Mouse (Mus musculus): ENCODE results near the gene Olfr135.

DNA sequence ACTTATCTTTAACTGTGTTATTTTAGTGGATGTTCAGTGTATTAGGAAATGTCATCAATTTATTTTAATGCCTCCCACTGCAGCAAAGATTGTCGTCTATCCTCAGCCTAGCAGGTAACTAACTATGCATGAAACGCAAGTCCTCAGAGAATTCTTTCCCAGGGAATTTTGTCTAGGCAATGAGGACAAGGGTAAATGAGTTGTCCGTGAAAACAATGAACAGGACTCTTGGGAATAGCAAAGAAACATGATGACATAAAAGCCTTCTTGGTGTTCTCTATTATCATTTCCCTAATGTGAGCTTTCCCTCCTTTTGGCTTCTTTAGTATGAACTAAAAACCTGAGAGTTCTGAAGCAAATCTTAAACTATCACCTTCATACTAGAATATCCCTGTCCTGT is 33.0 kb upstream of the Olfr135 start, which contains the start of gene Olfr134:
- TF ChIP-seq MAFK (IDR thresholded peaks at IDR 0.05; ENCODE audit: insufficient read depth, low read depth, low read length) (no peak), CHD2 (IDR thresholded peaks at IDR 0.05; ENCODE audit: low read depth, low read length) (no peak), ZNF384 (IDR thresholded peaks at IDR 0.05; ENCODE audit: low read depth, low read length) (no peak), ZC3H11A (IDR thresholded peaks at IDR 0.05; ENCODE audit: borderline replicate concordance, low read depth, low read length) (no peak)

All from ES-E14 (cell line).